Mouse (Mus musculus): ENCODE measurements around the gene Pdp2. TPM values are rescaled to one million over a fixed set of nuclear protein-coding genes. Genes with fewer than 3 reads are reported as not detected.

Pdp2 gene
- polyA plus RNA-seq, 1 experiment from 2014 or later, result 18.2 TPM

GRCm38 (mm10) chr8:104607944-104608343 is 16.7 kb downstream of the Pdp2 start:
- Histone ChIP-seq H3K36me3 (ENCODE audit: control insufficient read depth, insufficient read depth, low read length) (no peaks in the 10 kb centered on the region), H3K27ac (ENCODE audit: low read length) (no peak overlapping the region), H3K27me3 (replicated peaks; ENCODE audit: control insufficient read depth, insufficient read depth, low read length) (no peaks in the 10 kb centered on the region), H3K4me1 (ENCODE audit: control insufficient read depth, insufficient read depth, low read length) (peaks cover 4% of the 10 kb centered on the region; the same call in 1 of the 2 replicates), H3K4me3 (ENCODE audit: low read length) (no peak overlapping the region), H3K9me3 (ENCODE audit: control insufficient read depth, low read length) (no peaks in the 10 kb centered on the region), H3K9ac (ENCODE audit: low read depth, low read length) (no peak overlapping the region), H3K4me2 (ENCODE audit: low read depth, low read length) (no peak overlapping the region)
- 74% methylated on average over 2 of the region's 2 CpGs for WGBS
- no peak for ATAC-seq

- Histone ChIP-seq H3K4me3 (ENCODE audit: low read length) (no peak overlapping the region), H3K27ac (ENCODE audit: low read length) (no peak overlapping the region), H3K9me3 (ENCODE audit: control insufficient read depth, low read length) (no peaks in the 10 kb centered on the region), H3K4me1 (ENCODE audit: control insufficient read depth, insufficient read depth, low read length) (peaks cover 4% of the 10 kb centered on the region; the same call in 1 of the 2 replicates), H3K36me3 (ENCODE audit: control insufficient read depth, insufficient read depth, low read length) (no peaks in the 10 kb centered on the region), H3K9ac (ENCODE audit: low read depth, low read length) (no peak overlapping the region), H3K27me3 (replicated peaks; ENCODE audit: control insufficient read depth, insufficient read depth, low read length) (no peaks in the 10 kb centered on the region), H3K4me2 (ENCODE audit: low read depth, low read length) (no peak overlapping the region)
- WGBS, result 71% methylated on average over 8 of the region's 8 CpGs
- ATAC-seq, result no peak
Observed at GRCm38 (mm10) chr8:104609222-104609621, 18.0 kb downstream of the Pdp2 start.

DNA sequence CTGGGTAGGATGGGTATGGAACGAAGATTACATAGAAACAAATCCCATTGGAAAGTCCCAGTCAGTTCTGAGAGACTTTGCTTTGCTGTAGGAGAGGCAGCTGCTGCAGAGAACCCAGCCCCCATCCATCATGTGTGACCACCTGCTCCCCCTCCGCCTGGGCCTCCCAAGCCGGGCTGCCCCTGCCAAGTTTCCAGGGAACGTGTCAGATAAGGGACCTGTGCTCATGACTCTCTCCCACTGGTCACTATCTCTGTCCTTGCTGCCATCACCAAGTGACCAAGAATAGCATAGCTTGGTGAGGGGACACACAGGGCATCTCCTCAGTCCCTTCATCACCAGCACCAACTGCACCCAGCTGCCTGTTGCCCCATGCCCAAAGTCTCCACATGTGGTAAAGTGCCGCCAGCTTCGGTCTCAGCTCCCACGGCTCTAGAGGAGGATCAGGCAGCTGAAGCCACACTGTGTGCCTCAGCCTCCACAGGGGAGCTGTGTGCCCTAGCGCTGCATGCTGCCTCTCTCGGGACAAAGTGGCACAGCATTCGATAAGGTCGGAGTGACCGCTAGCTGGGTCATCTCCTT is 19.0 kb downstream of the Pdp2 start:
- Histone ChIP-seq H3K4me1 (ENCODE audit: control insufficient read depth, insufficient read depth, low read length) (peaks cover 4% of the 10 kb centered on the region; the same call in 1 of the 2 replicates), H3K36me3 (ENCODE audit: control insufficient read depth, insufficient read depth, low read length) (no peaks in the 10 kb centered on the region), H3K27me3 (replicated peaks; ENCODE audit: control insufficient read depth, insufficient read depth, low read length) (no peaks in the 10 kb centered on the region), H3K27ac (ENCODE audit: low read length) (no peak overlapping the region), H3K9me3 (ENCODE audit: control insufficient read depth, low read length) (no peaks in the 10 kb centered on the region), H3K4me3 (ENCODE audit: low read length) (no peak overlapping the region), H3K9ac (ENCODE audit: low read depth, low read length) (no peak overlapping the region), H3K4me2 (ENCODE audit: low read depth, low read length) (no peak overlapping the region)
- WGBS, result 64% methylated on average over 12 of the region's 12 CpGs
- ATAC-seq, result no peak

- no peak overlapping the region for H3K4me3 ChIP-seq (ENCODE audit: low read length)
- no peaks in the 10 kb centered on the region for H3K36me3 ChIP-seq (ENCODE audit: control insufficient read depth, insufficient read depth, low read length)
- H3K9me3 ChIP-seq (ENCODE audit: control insufficient read depth, low read length), result no peaks in the 10 kb centered on the region
- no peaks in the 10 kb centered on the region for H3K27me3 ChIP-seq (replicated peaks; ENCODE audit: control insufficient read depth, insufficient read depth, low read length)
- no peak for ATAC-seq
- peaks cover 2% of the 10 kb centered on the region; the same call in 1 of the 2 replicates for H3K4me1 ChIP-seq (ENCODE audit: control insufficient read depth, insufficient read depth, low read length)
- 46% methylated on average over 4 of the region's 4 CpGs for WGBS
- H3K4me2 ChIP-seq (ENCODE audit: low read depth, low read length), result no peak overlapping the region
- H3K9ac ChIP-seq (ENCODE audit: low read depth, low read length), result no peak overlapping the region
- H3K27ac ChIP-seq (ENCODE audit: low read length), result no peak overlapping the region
Observed at GRCm38 (mm10) chr8:104611613-104612012, 20.4 kb downstream of the Pdp2 start.

DNA sequence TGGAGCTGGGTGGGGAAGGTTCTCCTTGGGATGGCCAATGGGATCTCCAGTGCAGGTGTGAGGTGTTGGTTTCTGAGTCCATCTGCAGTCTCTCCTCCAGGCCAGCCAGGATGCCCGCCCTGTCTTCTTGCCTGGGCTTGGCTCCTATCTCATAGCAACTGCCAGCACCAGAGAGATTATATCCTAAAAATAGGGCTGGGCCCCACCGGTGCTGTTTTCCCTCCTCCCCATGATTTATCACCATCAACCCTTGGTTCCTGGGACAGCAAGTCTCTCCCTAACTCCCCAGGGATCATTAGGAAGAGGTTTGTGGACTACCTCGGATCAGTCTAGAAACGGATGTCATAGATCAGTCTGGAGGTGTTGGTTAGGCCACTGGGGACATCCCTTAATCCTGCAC is 21.9 kb downstream of the Pdp2 start:
- WGBS, result 82% methylated on average over 4 of the region's 4 CpGs
- Histone ChIP-seq H3K27ac (ENCODE audit: low read length) (no peak overlapping the region), H3K9me3 (ENCODE audit: control insufficient read depth, low read length) (no peaks in the 10 kb centered on the region), H3K36me3 (ENCODE audit: control insufficient read depth, insufficient read depth, low read length) (no peaks in the 10 kb centered on the region), H3K4me1 (ENCODE audit: control insufficient read depth, insufficient read depth, low read length) (no peaks in the 10 kb centered on the region), H3K4me3 (ENCODE audit: low read length) (no peak overlapping the region), H3K9ac (ENCODE audit: low read depth, low read length) (no peak overlapping the region), H3K27me3 (replicated peaks; ENCODE audit: control insufficient read depth, insufficient read depth, low read length) (no peaks in the 10 kb centered on the region), H3K4me2 (ENCODE audit: low read depth, low read length) (no peak overlapping the region)
- ATAC-seq, result no peak

GRCm38 (mm10) chr8:104620765-104621164 is 29.5 kb downstream of the Pdp2 start:
- Histone ChIP-seq H3K27ac (ENCODE audit: low read length) (no peak overlapping the region), H3K4me1 (ENCODE audit: control insufficient read depth, insufficient read depth, low read length) (no peaks in the 10 kb centered on the region), H3K36me3 (ENCODE audit: control insufficient read depth, insufficient read depth, low read length) (no peaks in the 10 kb centered on the region), H3K4me3 (ENCODE audit: low read length) (no peak overlapping the region), H3K9ac (ENCODE audit: low read depth, low read length) (no peak overlapping the region), H3K4me2 (ENCODE audit: low read depth, low read length) (no peak overlapping the region), H3K27me3 (replicated peaks; ENCODE audit: control insufficient read depth, insufficient read depth, low read length) (no peaks in the 10 kb centered on the region), H3K9me3 (ENCODE audit: control insufficient read depth, low read length) (no peaks in the 10 kb centered on the region)
- WGBS, result 71% methylated on average over 5 of the region's 5 CpGs
- no peak for ATAC-seq

DNA sequence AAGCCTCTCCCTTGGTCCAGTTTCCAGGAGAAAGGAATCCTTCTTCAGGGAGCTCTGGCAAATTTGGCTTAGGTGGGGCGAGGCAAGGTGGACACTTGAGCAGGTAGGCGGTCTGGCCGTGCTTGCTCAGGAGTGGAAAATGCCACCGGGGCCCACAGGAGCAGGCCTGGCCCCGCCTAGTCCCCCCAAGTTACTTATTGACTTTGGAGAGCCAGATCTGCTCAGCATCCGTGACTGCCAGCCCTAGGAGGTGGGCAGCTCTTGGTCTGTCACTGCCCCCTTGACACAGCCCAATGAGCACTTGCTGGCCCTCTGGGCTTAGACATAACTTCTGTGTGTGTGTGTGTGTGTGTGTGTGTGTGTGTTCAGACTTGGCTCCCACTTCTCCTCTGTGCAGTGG is 32.9 kb downstream of the Pdp2 start, which contains the start of gene Cdh16:
Gene Cdh16, minus strand, starts transcription at position 236 of the 400 bp plus-strand sequence.
- Histone ChIP-seq H3K27ac (ENCODE audit: low read length) (no peak within 1 kb of the TSS), H3K9ac (ENCODE audit: low read depth, low read length) (no peak within 1 kb of the TSS), H3K4me1 (ENCODE audit: control insufficient read depth, insufficient read depth, low read length) (no peaks in the 10 kb centered on the region), H3K27me3 (replicated peaks; ENCODE audit: control insufficient read depth, insufficient read depth, low read length) (no peaks in the 10 kb centered on the region), H3K4me3 (ENCODE audit: low read length) (no peak within 1 kb of the TSS), H3K36me3 (ENCODE audit: control insufficient read depth, insufficient read depth, low read length) (no peaks in the 10 kb centered on the region), H3K9me3 (ENCODE audit: control insufficient read depth, low read length) (no peaks in the 10 kb centered on the region), H3K4me2 (ENCODE audit: low read depth, low read length) (no peak within 1 kb of the TSS)
- 59% methylated on average over 6 of the region's 6 CpGs for WGBS
- ATAC-seq, result no peak

GRCm38 (mm10) chr8:104627065-104627740 is 36.0 kb downstream of the Pdp2 start:
- H3K9me3 ChIP-seq (ENCODE audit: control insufficient read depth, low read length), result no peaks in the 10 kb centered on the region
- no peak for ATAC-seq
- no peaks in the 10 kb centered on the region for H3K36me3 ChIP-seq (ENCODE audit: control insufficient read depth, insufficient read depth, low read length)
- H3K4me2 ChIP-seq (ENCODE audit: low read depth, low read length), result no peak overlapping the region
- 78% methylated on average over 4 of the region's 4 CpGs for WGBS
- H3K27me3 ChIP-seq (replicated peaks; ENCODE audit: control insufficient read depth, insufficient read depth, low read length), result peaks cover 9% of the 10 kb centered on the region
- no peak overlapping the region for H3K27ac ChIP-seq (ENCODE audit: low read length)
- H3K4me1 ChIP-seq (ENCODE audit: control insufficient read depth, insufficient read depth, low read length), result peaks cover 6% of the 10 kb centered on the region
- no peak overlapping the region for H3K4me3 ChIP-seq (ENCODE audit: low read length)
- no peak overlapping the region for H3K9ac ChIP-seq (ENCODE audit: low read depth, low read length)

DNA sequence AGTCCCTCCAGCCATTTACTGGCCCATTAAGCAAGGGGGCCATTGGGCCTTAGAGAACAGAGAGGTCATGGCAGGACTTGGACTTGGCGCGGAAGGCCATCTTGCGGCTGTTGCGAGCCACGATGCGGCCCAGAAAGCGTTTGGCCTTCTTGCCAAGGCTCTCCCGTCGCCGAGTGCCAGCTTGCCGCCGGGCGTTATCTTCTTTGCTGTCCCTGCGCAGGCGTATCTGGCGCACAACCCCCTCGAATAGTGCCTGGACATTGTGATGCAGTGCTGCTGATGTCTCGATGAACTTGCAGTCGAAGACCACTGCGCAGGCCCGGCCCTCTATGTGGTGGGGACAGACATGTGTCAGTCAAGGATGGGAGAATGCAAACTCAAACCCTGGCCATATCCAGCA is 37.2 kb downstream of the Pdp2 start:
- Histone ChIP-seq H3K4me1 (ENCODE audit: control insufficient read depth, insufficient read depth, low read length) (peaks cover 6% of the 10 kb centered on the region), H3K9ac (ENCODE audit: low read depth, low read length) (no peak overlapping the region), H3K4me2 (ENCODE audit: low read depth, low read length) (no peak overlapping the region), H3K27me3 (replicated peaks; ENCODE audit: control insufficient read depth, insufficient read depth, low read length) (peaks cover 9% of the 10 kb centered on the region), H3K27ac (ENCODE audit: low read length) (no peak overlapping the region), H3K9me3 (ENCODE audit: control insufficient read depth, low read length) (no peaks in the 10 kb centered on the region), H3K36me3 (ENCODE audit: control insufficient read depth, insufficient read depth, low read length) (no peaks in the 10 kb centered on the region), H3K4me3 (ENCODE audit: low read length) (no peak overlapping the region)
- 93% methylated on average over 21 of the region's 21 CpGs for WGBS
- ATAC-seq, result no peak
